Mouse (Mus musculus) testis, adult 10 weeks (tissue): Measurements from ENCODE around the gene Zfp51. TPM values are rescaled to one million over a fixed set of nuclear protein-coding genes. Genes with fewer than 3 reads are reported as not detected.

ENCODE experiments used
- polyA plus RNA-seq: library from polyadenylated mRNA; stranded (reverse); fragments of 350-450 nt; fragmentation: Illumina TruSeq; extraction: RNeasy Lipid Tissue Mini Kit (QIAGEN cat#74804); gene quantifications from one replicate; pipeline ENCODE4 v1.2.3, GENCODE M21; 2014; ENCODE audit warnings: low read depth, low replicate concordance

Zfp51 gene
- 56.0 TPM for polyA plus RNA-seq

DNA sequence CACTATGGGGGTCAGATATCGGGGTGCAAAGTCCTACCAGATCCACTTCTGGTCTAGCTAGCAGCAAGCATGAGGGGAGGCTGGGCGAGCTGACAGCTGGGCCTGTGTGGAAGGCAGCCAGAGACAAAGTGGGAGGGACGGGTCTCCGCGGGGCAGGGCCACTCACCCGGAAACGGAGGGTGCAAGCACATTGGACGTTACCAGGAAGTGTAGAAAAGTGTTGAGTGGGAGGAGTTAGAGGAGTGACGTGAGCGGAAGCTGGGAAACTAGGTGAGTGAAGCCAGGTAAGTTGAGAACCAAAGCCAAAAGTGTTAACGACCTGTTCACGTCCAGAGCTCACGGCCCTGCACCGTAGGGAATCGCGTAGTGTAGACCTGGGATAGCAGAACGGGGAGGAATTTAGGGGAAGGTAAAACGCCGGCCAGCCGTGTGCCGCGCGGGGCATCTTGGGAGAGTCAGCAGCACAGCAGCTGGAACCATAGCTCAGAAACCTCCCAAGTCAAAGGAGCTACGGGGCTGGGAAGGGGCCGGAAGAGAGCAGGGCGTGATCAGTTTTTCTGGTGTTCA, at the start of gene Zfp51:
Zfp51 (plus strand) TSS at position 237 of the 567 bp plus-strand sequence.

DNA sequence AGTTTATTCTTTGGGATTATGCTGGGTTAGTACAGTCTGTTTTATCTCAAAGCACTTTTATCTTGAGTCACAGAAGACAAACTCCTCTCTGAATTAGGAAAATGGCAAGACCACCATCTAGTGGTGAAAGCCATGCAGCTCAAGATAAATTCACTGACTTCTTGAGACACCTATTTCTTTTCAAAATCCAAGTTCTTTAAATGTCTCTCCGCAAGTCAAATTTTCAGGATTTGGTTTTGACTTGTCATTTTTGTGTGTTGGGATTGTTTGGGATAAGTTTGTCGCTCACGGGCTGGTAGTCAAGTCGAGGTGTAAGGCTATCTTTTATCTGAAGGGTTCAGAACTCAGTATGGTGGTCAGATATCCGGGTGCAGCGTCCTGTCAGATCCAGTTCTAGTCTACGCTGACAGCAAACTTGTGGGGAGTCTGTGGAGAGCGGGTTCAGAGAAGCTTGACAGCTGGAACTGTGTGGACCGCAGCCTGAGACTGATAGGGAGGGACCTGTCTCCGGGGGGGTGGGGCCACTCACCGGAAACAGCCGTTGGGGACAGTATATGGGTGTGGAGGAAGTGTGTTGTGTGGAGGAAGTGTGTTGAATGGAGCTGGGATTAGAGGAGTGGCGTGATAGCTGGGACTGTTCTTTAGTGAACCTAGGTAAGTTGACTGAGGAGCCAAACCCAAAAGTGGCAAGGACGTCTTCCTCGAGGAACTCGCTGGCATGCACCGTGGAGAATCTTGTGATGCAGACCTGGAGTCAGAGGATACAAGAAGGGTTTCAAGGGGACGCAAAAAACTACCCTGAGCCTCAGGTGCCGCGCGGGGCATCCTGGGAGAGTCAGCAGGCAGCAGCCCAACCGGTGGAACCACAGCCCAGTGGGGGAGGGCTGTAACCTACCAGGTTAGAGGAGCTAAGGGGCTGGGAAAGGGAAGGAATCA, 27.2 kb upstream of the Zfp51 start, which contains the start of gene Zfp54:
Zfp54 (plus strand) TSS at position 564 of the 936 bp plus-strand sequence.

GRCm38 (mm10) chr17:21488760-21489499, 38.8 kb downstream of the Zfp51 start, which contains the start of gene Zfp53:
Gene Zfp53, plus strand, starts transcription at chr17:21488998.

Other genes with a start within 250 kb of the Zfp51 start
- gene Vmn1r234, start 224.3 kb upstream of the Zfp51 start, polyA plus RNA-seq = 0.20 TPM
- 0.15 TPM for gene Vmn1r235, start 194.0 kb upstream of the Zfp51 start, polyA plus RNA-seq
- gene Vmn1r236, start 167.4 kb upstream of the Zfp51 start, polyA plus RNA-seq = 0.07 TPM
- not detected for gene Vmn1r237, start 138.5 kb upstream of the Zfp51 start, polyA plus RNA-seq
- gene Zfp677, start 66.6 kb upstream of the Zfp51 start, polyA plus RNA-seq = 13.6 TPM
- 54.2 TPM for gene Zfp54, start 27.1 kb upstream of the Zfp51 start, polyA plus RNA-seq
- 4.3 TPM for gene Zfp53, start 38.6 kb downstream of the Zfp51 start, polyA plus RNA-seq
- gene Zfp52, start 85.2 kb downstream of the Zfp51 start, polyA plus RNA-seq = 4.0 TPM
- gene Zfp948, start 116.6 kb downstream of the Zfp51 start, polyA plus RNA-seq = 5.5 TPM
- 2.4 TPM for gene Zfp983, start 200.2 kb downstream of the Zfp51 start, polyA plus RNA-seq
- 17.7 TPM for gene Gm10226, start 241.5 kb downstream of the Zfp51 start, polyA plus RNA-seq